Mouse (Mus musculus) kidney, embryonic 15.5 days (tissue): ENCODE measurements around the gene Ypel2. TPM values are rescaled to one million over a fixed set of nuclear protein-coding genes. Genes with fewer than 3 reads are reported as not detected.

ENCODE experiments used
- ATAC-seq: fragments of 200-750 bp; cut with Nextera tagmentation; replicated peaks from 2 replicates; pipeline ENCODE4 v1.8.0; 2017; ENCODE audit warnings: moderate TSS enrichment; ENCODE audit not compliant: low FRiP score
- H3K27ac ChIP-seq: fragments of 300-500 bp; sonication (generic); 2 replicates; pipeline ENCODE4 v1.5.1; 2015; ENCODE audit warnings: mild to moderate bottlenecking, inconsistent platforms
- H3K27me3 ChIP-seq: fragments of 300-500 bp; sonication (generic); 2 replicates; pipeline ENCODE4 v1.6.1; 2015; ENCODE audit warnings: inconsistent platforms
- H3K36me3 ChIP-seq: fragments of 300-500 bp; sonication (generic); 2 replicates; pipeline ENCODE4 v1.6.1; 2015; ENCODE audit warnings: inconsistent platforms
- H3K4me1 ChIP-seq: fragments of 300-500 bp; sonication (generic); 2 replicates; pipeline ENCODE4 v1.6.1; 2015; ENCODE audit warnings: inconsistent platforms
- H3K4me2 ChIP-seq: fragments of 300-500 bp; sonication (generic); 2 replicates; pipeline ENCODE4 v1.6.1; 2015; ENCODE audit warnings: moderate library complexity, mild to moderate bottlenecking, inconsistent platforms
- H3K4me3 ChIP-seq: fragments of 300-500 bp; sonication (generic); replicated peaks from 2 replicates; pipeline ENCODE4 v1.5.1; 2015; ENCODE audit warnings: mild to moderate bottlenecking, inconsistent platforms
- H3K9ac ChIP-seq: fragments of 300-500 bp; sonication (generic); 2 replicates; pipeline ENCODE4 v1.6.1; 2015; ENCODE audit warnings: mild to moderate bottlenecking, inconsistent platforms
- H3K9me3 ChIP-seq: fragments of 300-500 bp; sonication (generic); replicated peaks from 2 replicates; pipeline ENCODE4 v1.6.1; 2016; ENCODE audit warnings: inconsistent platforms
- WGBS: fragments of 180-500 bp; shearing (Covaris S2); methylation state at CpG from one replicate; pipeline ENCODE4 v1.1.7; 2015; ENCODE audit warnings: mixed read lengths; 5-methylcytosine and 5-hydroxymethylcytosine counted together
- polyA plus RNA-seq: library from polyadenylated mRNA; unstranded; fragments of >200 nt; fragmentation: Nextera tagmentation; extraction: Ambion mirVana; gene quantifications from 2 replicates; pipeline ENCODE4 v1.2.1, GENCODE M21; 2015

Ypel2 gene
- polyA plus RNA-seq, 1 experiment from 2014 or later, result 10.4 TPM

DNA sequence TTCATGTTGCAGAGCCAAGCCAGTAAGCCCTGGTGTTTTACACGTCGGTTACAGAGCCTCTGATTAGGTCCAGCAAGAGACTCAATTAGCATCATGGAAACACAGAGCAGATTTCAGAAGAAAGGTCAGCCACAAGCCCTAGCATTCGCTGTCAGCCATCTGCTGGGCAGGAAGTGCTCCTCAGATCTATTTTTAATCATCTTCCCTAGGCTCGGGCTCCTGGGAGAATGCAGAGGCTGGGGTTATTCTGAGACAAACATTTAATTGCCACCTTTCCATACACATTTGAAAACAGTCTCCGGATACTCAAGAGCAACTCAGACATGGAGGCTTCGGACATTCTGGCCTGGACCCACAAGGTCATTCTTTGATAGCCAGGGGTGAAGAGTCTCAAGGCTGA is 35.3 kb downstream of the Ypel2 start:
- Histone ChIP-seq H3K9ac (no peak overlapping the region), H3K27me3 (no peaks in the 10 kb centered on the region), H3K27ac (peak overlapping the region; percentile 96), H3K4me2 (no peak overlapping the region), H3K36me3 (no peaks in the 10 kb centered on the region), H3K4me3 (no peak overlapping the region), H3K4me1 (peaks cover 94% of the 10 kb centered on the region), H3K9me3 (no peaks in the 10 kb centered on the region)
- ATAC-seq, result no peak
- WGBS, result 41% methylated on average over 6 of the region's 6 CpGs

DNA sequence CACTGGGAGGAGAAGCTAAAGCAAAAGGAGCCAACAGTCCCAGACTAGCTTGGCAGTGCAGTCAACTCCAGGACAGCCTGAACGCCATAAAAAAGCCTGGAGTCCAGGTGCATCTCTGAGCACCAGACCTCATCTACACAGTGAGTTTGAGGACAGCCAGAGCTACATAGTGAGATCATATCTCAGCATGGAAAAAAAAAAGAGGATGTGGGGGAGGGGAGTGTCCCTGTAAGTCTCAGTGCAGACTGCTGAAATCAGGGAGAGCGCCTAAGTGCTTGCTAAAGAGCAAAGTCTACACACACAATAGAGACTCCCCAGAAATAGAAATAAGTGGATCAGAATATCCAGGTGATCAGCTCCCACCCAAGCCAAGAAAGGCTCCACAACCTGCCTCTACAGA is 37.1 kb downstream of the Ypel2 start:
- Histone ChIP-seq H3K4me2 (no peak overlapping the region), H3K9ac (no peak overlapping the region), H3K36me3 (no peaks in the 10 kb centered on the region), H3K27me3 (no peaks in the 10 kb centered on the region), H3K27ac (peak overlapping the region; percentile 61), H3K4me3 (no peak overlapping the region), H3K4me1 (peaks cover 86% of the 10 kb centered on the region), H3K9me3 (no peaks in the 10 kb centered on the region)
- 51% methylated on average over 2 of the region's 2 CpGs for WGBS
- no peak for ATAC-seq

DNA sequence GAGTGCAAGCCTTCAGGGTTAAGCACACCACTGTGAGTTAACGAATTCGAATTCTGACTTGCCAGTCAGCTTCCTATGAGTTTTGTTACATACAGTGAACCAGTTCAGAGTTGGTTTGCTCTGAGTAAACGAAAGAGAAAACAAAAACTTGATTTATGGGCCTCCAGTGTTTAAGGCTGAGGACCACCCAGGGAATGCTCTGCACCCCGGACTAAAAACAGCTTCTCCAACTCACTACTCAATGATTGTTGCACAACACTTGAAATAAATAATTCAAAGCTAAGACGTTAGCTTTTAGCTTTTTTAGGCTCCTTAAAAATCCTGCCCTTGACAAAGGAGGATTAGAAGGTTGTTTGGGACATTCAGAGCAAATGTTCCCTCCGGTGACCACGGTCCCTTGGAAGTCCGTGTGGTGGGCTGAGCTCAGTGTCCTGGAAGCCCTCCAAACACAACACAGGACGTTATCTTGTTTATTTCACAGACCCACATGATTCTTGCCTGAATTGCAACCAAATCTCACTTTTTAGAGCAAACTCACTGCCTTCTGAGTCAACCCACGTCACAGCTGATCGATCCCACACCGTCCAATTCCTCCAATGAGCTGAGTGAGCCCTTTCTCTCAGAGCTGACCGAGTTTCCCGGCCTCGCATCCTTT is 38.8 kb downstream of the Ypel2 start:
- ATAC-seq, result no peak; the same call in 1 of the 2 replicates
- WGBS, result 37% methylated on average over 15 of the region's 15 CpGs

DNA sequence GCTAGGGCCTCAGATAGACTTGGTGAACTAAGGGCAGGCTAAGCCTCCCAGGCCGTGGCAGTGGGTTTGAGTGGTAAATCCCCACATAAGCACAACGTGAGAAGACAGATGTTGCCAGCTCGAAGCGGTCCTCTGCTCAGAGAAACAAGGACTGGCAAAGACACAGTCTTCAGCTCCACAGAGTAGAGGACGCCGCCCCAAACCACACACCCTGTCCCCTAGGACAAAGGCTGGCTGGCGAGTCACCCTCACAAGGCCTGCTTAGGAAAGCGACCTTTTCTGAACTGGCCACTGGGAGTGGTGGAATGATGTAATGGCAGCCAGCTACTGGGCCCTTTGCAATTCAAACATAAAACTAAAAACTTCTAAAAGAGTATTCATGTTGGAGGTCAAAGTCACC is 40.4 kb downstream of the Ypel2 start:
- ATAC-seq, result no peak; the same call in 1 of the 2 replicates
- H3K4me2 ChIP-seq, result no peak overlapping the region
- 75% methylated on average over 8 of the region's 8 CpGs for WGBS
- peaks cover 9% of the 10 kb centered on the region; the same call in 1 of the 2 replicates for H3K36me3 ChIP-seq
- H3K9me3 ChIP-seq, result no peaks in the 10 kb centered on the region
- no peak overlapping the region for H3K4me3 ChIP-seq
- H3K9ac ChIP-seq, result no peak overlapping the region
- H3K27me3 ChIP-seq, result no peaks in the 10 kb centered on the region
- H3K27ac ChIP-seq, result no peak overlapping the region
- peaks cover 64% of the 10 kb centered on the region for H3K4me1 ChIP-seq

More for the DNA sequence above, 38.8 kb downstream of the Ypel2 start:
- H3K9me3 ChIP-seq, result no peaks in the 10 kb centered on the region
- 0 out of 2 replicates have a peak, but pooled peaks cover 2% of the 10 kb centered on the region for H3K36me3 ChIP-seq
- no peaks in the 10 kb centered on the region for H3K27me3 ChIP-seq
- peak overlapping the region; percentile 20; the same call in 1 of the 2 replicates for H3K4me2 ChIP-seq
- peak overlapping the region; percentile 84 for H3K27ac ChIP-seq
- H3K4me1 ChIP-seq, result peaks cover 79% of the 10 kb centered on the region
- 0 out of 2 replicates have a peak overlapping the region, but pooled peaks have one; percentile 4 for H3K4me3 ChIP-seq
- H3K9ac ChIP-seq, result 0 out of 2 replicates have a peak overlapping the region, but pooled peaks have one; percentile 15

DNA sequence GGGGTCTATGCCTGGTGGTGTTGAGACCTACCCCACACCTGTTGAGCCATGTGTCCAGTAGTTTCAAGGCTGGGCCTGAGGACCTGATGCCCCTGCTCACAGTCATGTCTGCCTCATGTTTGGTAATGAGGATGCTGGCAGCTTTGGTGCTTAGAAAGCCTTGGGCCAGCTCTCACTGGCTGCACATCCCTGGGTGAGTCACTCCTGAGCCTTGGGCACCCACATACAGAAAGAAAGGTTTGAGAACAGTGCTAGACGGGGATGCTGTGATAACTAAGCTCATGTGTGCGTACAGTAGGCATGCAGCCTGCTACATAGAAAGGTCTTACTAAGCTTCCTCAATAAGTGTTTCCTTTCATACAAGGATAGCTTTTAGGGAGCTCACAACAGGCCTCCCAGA is 40.8 kb downstream of the Ypel2 start:
- Histone ChIP-seq H3K4me3 (no peak overlapping the region), H3K36me3 (peaks cover 9% of the 10 kb centered on the region; the same call in 1 of the 2 replicates), H3K9me3 (no peaks in the 10 kb centered on the region), H3K4me1 (peaks cover 59% of the 10 kb centered on the region), H3K4me2 (no peak overlapping the region), H3K27me3 (no peaks in the 10 kb centered on the region), H3K27ac (peak overlapping the region; percentile 19; the same call in 1 of the 2 replicates), H3K9ac (no peak overlapping the region)
- 90% methylated on average over 2 of the region's 2 CpGs for WGBS
- no peak for ATAC-seq

DNA sequence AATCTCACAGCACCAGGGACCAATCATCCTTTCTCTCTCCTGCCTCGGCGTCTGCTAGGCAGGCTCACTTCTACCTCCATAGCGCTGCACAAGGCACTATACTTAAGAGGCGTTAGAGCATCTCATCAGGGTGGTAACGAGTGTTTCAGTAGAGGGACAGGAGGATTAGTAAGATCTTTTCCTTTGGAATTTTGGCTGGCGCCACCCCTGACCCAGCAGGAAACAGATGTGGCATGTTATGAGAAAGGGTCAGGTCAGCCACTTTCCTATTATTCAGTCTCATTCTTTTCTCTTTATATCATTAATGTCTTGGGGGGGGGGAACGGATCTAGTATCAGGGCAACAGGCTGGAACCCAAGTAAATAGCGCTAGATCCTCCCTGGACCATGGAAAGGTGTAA is 41.8 kb downstream of the Ypel2 start:
- WGBS, result 74% methylated on average over 8 of the region's 8 CpGs
- H3K27ac ChIP-seq, result peak overlapping the region; percentile 19; the same call in 1 of the 2 replicates
- H3K36me3 ChIP-seq, result peaks cover 9% of the 10 kb centered on the region; the same call in 1 of the 2 replicates
- H3K27me3 ChIP-seq, result no peaks in the 10 kb centered on the region
- H3K9me3 ChIP-seq, result no peaks in the 10 kb centered on the region
- H3K4me3 ChIP-seq, result no peak overlapping the region
- no peak overlapping the region for H3K4me2 ChIP-seq
- H3K9ac ChIP-seq, result no peak overlapping the region
- H3K4me1 ChIP-seq, result peaks cover 52% of the 10 kb centered on the region
- no peak for ATAC-seq

DNA sequence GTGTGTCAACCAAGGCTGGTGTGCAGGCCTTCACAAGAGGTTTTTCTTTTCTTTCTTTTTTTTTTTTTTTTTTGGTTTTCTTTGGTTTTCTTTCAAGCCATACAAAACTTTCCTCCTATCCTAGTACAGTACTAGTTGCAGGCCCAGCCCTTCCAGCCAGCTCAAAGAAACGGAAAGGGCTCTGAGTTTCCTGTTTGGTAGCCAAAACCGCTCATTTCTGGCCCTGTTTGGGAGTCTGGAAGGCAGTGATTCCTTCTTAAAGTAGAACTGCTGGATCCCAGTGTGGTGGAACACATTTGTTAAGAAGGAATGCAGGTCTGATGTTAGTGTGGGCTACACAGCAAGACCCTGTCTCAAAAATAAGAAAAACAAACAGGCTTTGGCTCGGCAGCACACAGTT is 43.0 kb downstream of the Ypel2 start:
- 64% methylated on average over 3 of the region's 3 CpGs for WGBS
- peaks cover 45% of the 10 kb centered on the region for H3K4me1 ChIP-seq

DNA sequence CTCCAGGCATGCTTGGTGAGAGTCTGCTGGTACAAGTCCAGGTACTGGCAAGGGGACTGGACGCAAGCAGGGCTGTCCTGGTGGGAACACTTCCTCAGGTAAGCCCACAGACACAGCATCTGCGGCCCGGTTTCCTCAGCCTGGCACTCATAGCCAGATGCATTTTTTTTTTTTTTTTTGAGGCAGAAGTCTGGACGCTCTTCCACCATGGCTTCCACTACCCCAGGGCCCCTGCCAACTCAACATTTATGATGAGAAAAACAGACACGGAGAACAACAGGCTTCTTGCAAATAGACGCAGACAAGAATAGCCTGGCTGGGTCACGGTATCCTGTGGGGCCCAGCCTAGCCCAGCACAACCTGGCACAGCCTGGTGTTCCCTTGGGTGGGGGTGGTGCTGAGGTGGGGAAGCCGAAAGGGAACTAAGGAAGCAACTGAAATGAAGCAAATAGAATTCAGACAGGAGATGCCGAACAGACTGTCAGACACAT is 43.5 kb downstream of the Ypel2 start:
- 75% methylated on average over 9 of the region's 9 CpGs for WGBS
- peak overlapping the region; percentile 63; the same call in 1 of the 2 replicates for H3K27ac ChIP-seq
- H3K27me3 ChIP-seq, result no peaks in the 10 kb centered on the region
- H3K4me1 ChIP-seq, result peaks cover 41% of the 10 kb centered on the region
- no peak for ATAC-seq
- no peaks in the 10 kb centered on the region for H3K9me3 ChIP-seq
- H3K9ac ChIP-seq, result no peak overlapping the region
- peaks cover 16% of the 10 kb centered on the region for H3K36me3 ChIP-seq
- H3K4me2 ChIP-seq, result no peak overlapping the region
- no peak overlapping the region for H3K4me3 ChIP-seq

More for the DNA sequence above, 43.0 kb downstream of the Ypel2 start:
- H3K27me3 ChIP-seq, result no peaks in the 10 kb centered on the region
- no peak overlapping the region for H3K4me3 ChIP-seq
- no peak for ATAC-seq
- H3K9ac ChIP-seq, result no peak overlapping the region
- peak overlapping the region; percentile 63 for H3K27ac ChIP-seq
- no peaks in the 10 kb centered on the region for H3K9me3 ChIP-seq
- H3K4me2 ChIP-seq, result no peak overlapping the region
- H3K36me3 ChIP-seq, result peaks cover 14% of the 10 kb centered on the region; the same call in 1 of the 2 replicates

DNA sequence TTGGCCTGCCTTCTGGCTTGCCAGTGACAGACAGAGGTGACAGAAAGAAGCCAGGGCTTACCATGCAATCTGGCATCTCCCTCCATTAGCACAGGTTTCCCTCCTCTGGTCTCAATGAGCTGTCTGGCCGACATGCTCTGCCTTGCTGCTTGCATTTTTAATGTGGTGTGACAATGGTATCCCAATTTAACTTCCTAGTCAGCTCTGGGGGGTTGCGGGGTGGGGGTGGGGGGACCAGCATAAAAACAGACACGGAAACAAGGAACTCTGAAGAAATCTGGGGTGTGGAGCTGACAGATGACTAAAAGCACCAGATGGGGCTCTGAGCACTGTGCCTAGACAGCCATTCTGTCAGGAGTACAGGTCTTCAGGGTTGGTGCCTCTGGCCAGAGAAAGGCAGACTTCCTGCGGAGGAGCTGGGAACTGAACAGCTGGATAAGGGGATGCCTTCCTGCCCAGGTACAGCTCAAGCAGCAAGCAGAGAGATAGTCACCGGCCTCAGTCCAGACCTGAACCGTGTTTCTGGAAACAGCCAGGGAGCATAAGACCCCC is 46.8 kb downstream of the Ypel2 start:
- H3K36me3 ChIP-seq, result peaks cover 45% of the 10 kb centered on the region
- peaks cover 21% of the 10 kb centered on the region; the same call in 1 of the 2 replicates for H3K4me1 ChIP-seq
- no peak overlapping the region for H3K4me2 ChIP-seq
- H3K27ac ChIP-seq, result no peak overlapping the region; the same call in 1 of the 2 replicates
- H3K9ac ChIP-seq, result no peak overlapping the region
- H3K9me3 ChIP-seq, result no peaks in the 10 kb centered on the region
- H3K27me3 ChIP-seq, result no peaks in the 10 kb centered on the region
- no peak for ATAC-seq
- no peak overlapping the region for H3K4me3 ChIP-seq
- 69% methylated on average over 6 of the region's 6 CpGs for WGBS

DNA sequence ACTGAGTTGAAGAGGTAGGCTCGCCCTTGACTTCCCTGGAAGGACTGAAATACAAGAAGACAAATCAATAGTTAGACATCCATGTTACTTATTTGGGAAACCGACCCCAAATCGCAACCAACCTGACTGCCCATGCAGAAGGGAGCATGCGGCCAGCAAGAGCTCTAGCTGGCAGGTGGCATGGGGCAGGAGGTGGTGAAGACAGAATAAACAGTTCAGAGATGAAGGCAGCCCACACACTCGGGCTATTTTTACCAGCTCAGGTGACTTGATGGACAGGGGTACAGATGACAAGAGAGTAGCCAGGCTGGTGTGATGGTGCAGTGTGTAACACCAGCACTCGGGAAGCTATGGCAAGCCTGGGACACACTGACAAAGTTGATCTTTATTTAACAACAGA is 47.6 kb downstream of the Ypel2 start:
- WGBS, result 65% methylated on average over 6 of the region's 6 CpGs

DNA sequence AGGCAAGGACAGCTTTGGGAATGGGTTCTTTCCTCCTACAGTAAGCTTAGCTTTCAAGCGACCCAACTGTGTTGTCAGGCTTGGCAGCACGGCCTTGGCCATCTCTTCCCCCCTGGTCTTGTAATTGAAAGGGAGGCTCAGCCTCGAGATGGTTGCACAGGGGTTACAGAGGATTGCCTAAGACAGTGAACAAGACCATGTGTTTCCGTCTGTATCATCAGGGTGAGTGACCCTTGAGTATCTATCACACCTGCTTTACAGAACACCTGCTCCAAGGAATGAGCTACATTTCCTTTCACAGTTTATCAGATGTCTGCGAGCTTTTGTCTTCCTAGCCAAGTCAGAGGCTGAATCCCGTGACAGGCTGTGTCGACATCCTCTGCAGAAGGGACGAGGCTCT is 48.4 kb downstream of the Ypel2 start:
- Histone ChIP-seq H3K36me3 (peaks cover 52% of the 10 kb centered on the region), H3K4me1 (peaks cover 18% of the 10 kb centered on the region; the same call in 1 of the 2 replicates), H3K4me2 (no peak overlapping the region), H3K27ac (no peak overlapping the region), H3K27me3 (no peaks in the 10 kb centered on the region), H3K9me3 (no peaks in the 10 kb centered on the region), H3K4me3 (no peak overlapping the region), H3K9ac (no peak overlapping the region)
- ATAC-seq, result no peak
- 68% methylated on average over 8 of the region's 8 CpGs for WGBS

More for the DNA sequence above, 47.6 kb downstream of the Ypel2 start:
- Histone ChIP-seq H3K4me2 (no peak overlapping the region), H3K36me3 (peaks cover 45% of the 10 kb centered on the region), H3K27ac (no peak overlapping the region), H3K27me3 (no peaks in the 10 kb centered on the region), H3K9me3 (no peaks in the 10 kb centered on the region), H3K4me3 (no peak overlapping the region), H3K4me1 (peaks cover 21% of the 10 kb centered on the region; the same call in 1 of the 2 replicates), H3K9ac (no peak overlapping the region)
- ATAC-seq, result no peak

DNA sequence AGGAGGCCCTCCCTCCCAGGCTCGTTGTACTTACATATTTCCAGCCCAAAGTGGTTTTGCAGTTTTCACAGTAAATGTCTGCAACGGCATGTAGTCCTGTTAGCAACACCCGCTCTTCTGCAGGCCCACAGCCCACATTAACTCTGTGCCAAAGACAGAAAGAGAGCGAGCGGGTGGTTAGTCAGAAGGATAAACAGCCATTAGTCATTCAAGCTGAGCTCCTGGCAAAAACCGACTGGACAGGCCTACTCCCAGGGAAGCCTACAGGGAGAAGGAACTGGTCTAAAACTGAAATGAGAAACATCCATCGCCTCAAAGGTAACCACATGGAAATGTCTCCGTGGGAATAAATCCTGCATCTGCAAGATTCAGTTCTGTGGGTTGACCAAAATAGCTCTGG is 49.0 kb downstream of the Ypel2 start:
- Histone ChIP-seq H3K4me2 (no peak overlapping the region), H3K9ac (no peak overlapping the region), H3K4me1 (0 out of 2 replicates have a peak, but pooled peaks cover 17% of the 10 kb centered on the region), H3K36me3 (peaks cover 55% of the 10 kb centered on the region), H3K27me3 (no peaks in the 10 kb centered on the region), H3K27ac (no peak overlapping the region), H3K4me3 (no peak overlapping the region), H3K9me3 (no peaks in the 10 kb centered on the region)
- ATAC-seq, result no peak
- 53% methylated on average over 8 of the region's 8 CpGs for WGBS
